Mouse (Mus musculus) heart, embryonic 15.5 days (tissue): ENCODE results near the gene Sipa1l2. TPM values are rescaled to one million over a fixed set of nuclear protein-coding genes. Genes with fewer than 3 reads are reported as not detected.

ENCODE experiments used
- ATAC-seq: fragments of 200-750 bp; cut with Nextera tagmentation; replicated peaks from 2 replicates; pipeline ENCODE4 v1.8.0; 2017; ENCODE audit warnings: low read depth, moderate TSS enrichment; ENCODE audit not compliant: insufficient number of reproducible peaks, insufficient read depth, low FRiP score
- H3K27ac ChIP-seq: fragments of 300-500 bp; sonication (generic); 2 replicates; pipeline ENCODE4 v1.5.1; 2015; ENCODE audit warnings: mild to moderate bottlenecking, inconsistent platforms
- H3K27me3 ChIP-seq: fragments of 300-500 bp; sonication (generic); 2 replicates; pipeline ENCODE4 v1.6.1; 2015; ENCODE audit warnings: inconsistent platforms
- H3K36me3 ChIP-seq: fragments of 300-500 bp; sonication (generic); 2 replicates; pipeline ENCODE4 v1.6.1; 2015; ENCODE audit warnings: mild to moderate bottlenecking, inconsistent platforms
- H3K4me1 ChIP-seq: fragments of 300-500 bp; sonication (generic); replicated peaks from 2 replicates; pipeline ENCODE4 v1.6.1; 2015; ENCODE audit warnings: inconsistent platforms
- H3K4me2 ChIP-seq: fragments of 300-500 bp; sonication (generic); 2 replicates; pipeline ENCODE4 v1.6.1; 2015; ENCODE audit warnings: inconsistent platforms, mild to moderate bottlenecking, moderate library complexity
- H3K4me3 ChIP-seq: fragments of 300-500 bp; sonication (generic); 2 replicates; pipeline ENCODE4 v1.5.1; 2015; ENCODE audit warnings: mild to moderate bottlenecking, inconsistent platforms
- H3K9ac ChIP-seq: fragments of 300-500 bp; sonication (generic); 2 replicates; pipeline ENCODE4 v1.6.1; 2015; ENCODE audit warnings: mild to moderate bottlenecking, inconsistent platforms
- H3K9me3 ChIP-seq: fragments of 300-500 bp; sonication (generic); replicated peaks from 2 replicates; pipeline ENCODE4 v1.6.1; 2016; ENCODE audit warnings: inconsistent platforms
- WGBS: fragments of 180-500 bp; shearing (Covaris S2); methylation state at CpG from one replicate; pipeline ENCODE4 v1.1.7; 2015; ENCODE audit warnings: mixed read lengths; 5-methylcytosine and 5-hydroxymethylcytosine counted together
- polyA plus RNA-seq: library from polyadenylated mRNA; unstranded; fragments of >200 nt; fragmentation: Nextera tagmentation; extraction: Ambion mirVana; gene quantifications from 2 replicates; pipeline ENCODE4 v1.2.1, GENCODE M21; 2015

Gene Sipa1l2
- polyA plus RNA-seq, 1 experiment from 2014 or later, result 20.6 TPM

- H3K4me3 ChIP-seq, result peak overlapping the region; percentile 26
- ATAC-seq, result peak; percentile 37; the same call in 1 of the 2 replicates
- no peaks in the 10 kb centered on the region for H3K9me3 ChIP-seq
- peak overlapping the region; percentile 60 for H3K4me2 ChIP-seq
- no peaks in the 10 kb centered on the region for H3K27me3 ChIP-seq
- H3K9ac ChIP-seq, result peak overlapping the region; percentile 34; the same call in 1 of the 2 replicates
- peaks cover 92% of the 10 kb centered on the region for H3K4me1 ChIP-seq
- peak overlapping the region; percentile 95 for H3K27ac ChIP-seq
- WGBS, result 11% methylated on average over 23 of the region's 23 CpGs
- no peaks in the 10 kb centered on the region for H3K36me3 ChIP-seq
Observed at GRCm38 (mm10) chr8:125558109-125559065, 11.2 kb downstream of the Sipa1l2 start.

- Histone ChIP-seq H3K9me3 (no peaks in the 10 kb centered on the region), H3K27ac (peak overlapping the region; percentile 95), H3K36me3 (no peaks in the 10 kb centered on the region), H3K27me3 (no peaks in the 10 kb centered on the region), H3K4me2 (peak overlapping the region; percentile 60), H3K4me3 (no peak overlapping the region), H3K9ac (peak overlapping the region; percentile 34; the same call in 1 of the 2 replicates), H3K4me1 (peaks cover 85% of the 10 kb centered on the region)
- WGBS, result 25% methylated on average over 10 of the region's 10 CpGs
- ATAC-seq, result peak; percentile 28; the same call in 1 of the 2 replicates
Observed at GRCm38 (mm10) chr8:125557391-125558108, 12.1 kb downstream of the Sipa1l2 start.

- WGBS, result 69% methylated on average over 5 of the region's 5 CpGs
- H3K4me1 ChIP-seq, result peaks cover 82% of the 10 kb centered on the region
- H3K27ac ChIP-seq, result peak overlapping the region; percentile 95
- no peak overlapping the region for H3K4me3 ChIP-seq
- no peaks in the 10 kb centered on the region for H3K27me3 ChIP-seq
- ATAC-seq, result no peak
- H3K9ac ChIP-seq, result 0 out of 2 replicates have a peak overlapping the region, but pooled peaks have one; percentile 35
- H3K9me3 ChIP-seq, result no peaks in the 10 kb centered on the region
- H3K36me3 ChIP-seq, result no peaks in the 10 kb centered on the region
- H3K4me2 ChIP-seq, result peak overlapping the region; percentile 60
Observed at GRCm38 (mm10) chr8:125556706-125557105, 12.9 kb downstream of the Sipa1l2 start.

GRCm38 (mm10) chr8:125550567-125550966 lies 19.0 kb downstream of the Sipa1l2 start:
- Histone ChIP-seq H3K27me3 (no peaks in the 10 kb centered on the region), H3K9ac (no peak overlapping the region), H3K27ac (no peak overlapping the region), H3K9me3 (no peaks in the 10 kb centered on the region), H3K4me3 (no peak overlapping the region), H3K4me1 (peaks cover 69% of the 10 kb centered on the region), H3K36me3 (no peaks in the 10 kb centered on the region), H3K4me2 (no peak overlapping the region)
- WGBS, result 52% methylated on average over 4 of the region's 4 CpGs
- ATAC-seq, result no peak

GRCm38 (mm10) chr8:125547296-125547695 lies 22.3 kb downstream of the Sipa1l2 start:
- no peak overlapping the region for H3K4me3 ChIP-seq
- H3K4me2 ChIP-seq, result no peak overlapping the region
- H3K36me3 ChIP-seq, result no peaks in the 10 kb centered on the region
- peak overlapping the region; percentile 43; the same call in 1 of the 2 replicates for H3K27ac ChIP-seq
- H3K9ac ChIP-seq, result no peak overlapping the region
- H3K27me3 ChIP-seq, result no peaks in the 10 kb centered on the region
- peaks cover 73% of the 10 kb centered on the region for H3K4me1 ChIP-seq
- no peak for ATAC-seq
- 84% methylated on average over 3 of the region's 3 CpGs for WGBS
- no peaks in the 10 kb centered on the region for H3K9me3 ChIP-seq

- Histone ChIP-seq H3K9me3 (no peaks in the 10 kb centered on the region), H3K27me3 (no peaks in the 10 kb centered on the region), H3K4me3 (no peak overlapping the region), H3K27ac (peak overlapping the region; percentile 8; the same call in 1 of the 2 replicates), H3K4me2 (no peak overlapping the region), H3K36me3 (no peaks in the 10 kb centered on the region), H3K9ac (no peak overlapping the region), H3K4me1 (peaks cover 77% of the 10 kb centered on the region)
- whole genome bisulfite sequencing, result 65% methylated on average over 9 of the region's 9 CpGs
- ATAC-seq, result no peak
Observed at GRCm38 (mm10) chr8:125545866-125546265, 23.7 kb downstream of the Sipa1l2 start.

- Histone ChIP-seq H3K4me1 (peaks cover 89% of the 10 kb centered on the region), H3K27ac (peak overlapping the region; percentile 62), H3K27me3 (no peaks in the 10 kb centered on the region), H3K9me3 (no peaks in the 10 kb centered on the region), H3K9ac (peak overlapping the region; percentile 28; the same call in 1 of the 2 replicates), H3K4me2 (peak overlapping the region; percentile 6; the same call in 1 of the 2 replicates), H3K36me3 (no peaks in the 10 kb centered on the region), H3K4me3 (no peak overlapping the region)
- WGBS, result 54% methylated on average over 11 of the region's 11 CpGs
- ATAC-seq, result no peak
Observed at GRCm38 (mm10) chr8:125542893-125543613, 26.6 kb downstream of the Sipa1l2 start.

- 32% methylated on average over 13 of the region's 13 CpGs for WGBS
- Histone ChIP-seq H3K27me3 (no peaks in the 10 kb centered on the region), H3K36me3 (no peaks in the 10 kb centered on the region; the same call in 1 of the 2 replicates), H3K9ac (peak overlapping the region; percentile 42), H3K4me2 (peak overlapping the region; percentile 51), H3K4me3 (peak overlapping the region; percentile 8; the same call in 1 of the 2 replicates), H3K4me1 (peaks cover 79% of the 10 kb centered on the region), H3K9me3 (no peaks in the 10 kb centered on the region), H3K27ac (peak overlapping the region; percentile 97)
- ATAC-seq, result peak; percentile 86
Observed at GRCm38 (mm10) chr8:125539056-125540013, 30.3 kb downstream of the Sipa1l2 start.

- Histone ChIP-seq H3K36me3 (no peaks in the 10 kb centered on the region; the same call in 1 of the 2 replicates), H3K4me3 (no peak overlapping the region), H3K27me3 (no peaks in the 10 kb centered on the region), H3K27ac (peak overlapping the region; percentile 97), H3K4me2 (peak overlapping the region; percentile 51), H3K9ac (peak overlapping the region; percentile 42), H3K9me3 (no peaks in the 10 kb centered on the region), H3K4me1 (peaks cover 84% of the 10 kb centered on the region)
- 0 out of 2 replicates have a peak, but pooled peaks have one; percentile 41 for ATAC-seq
- 32% methylated on average over 6 of the region's 6 CpGs for WGBS
Observed at GRCm38 (mm10) chr8:125538265-125538664, 31.3 kb downstream of the Sipa1l2 start.

GRCm38 (mm10) chr8:125533709-125534108 lies 35.9 kb downstream of the Sipa1l2 start:
- ATAC-seq, result peak; percentile 54; the same call in 1 of the 2 replicates
- Histone ChIP-seq H3K27ac (peak overlapping the region; percentile 84), H3K4me1 (peaks cover 83% of the 10 kb centered on the region)

More at GRCm38 (mm10) chr8:125533709-125534108, 35.9 kb downstream of the Sipa1l2 start:
- no peaks in the 10 kb centered on the region for H3K9me3 ChIP-seq
- H3K4me2 ChIP-seq, result 0 out of 2 replicates have a peak overlapping the region, but pooled peaks have one; percentile 5
- no peaks in the 10 kb centered on the region; the same call in 1 of the 2 replicates for H3K36me3 ChIP-seq
- no peak overlapping the region for H3K4me3 ChIP-seq
- 23% methylated on average over 7 of the region's 7 CpGs for WGBS
- H3K9ac ChIP-seq, result no peak overlapping the region
- no peaks in the 10 kb centered on the region for H3K27me3 ChIP-seq
